Mouse (Mus musculus) liver, embryonic 11.5 days (tissue): ENCODE measurements around the gene Ints1. TPM values are rescaled to one million over a fixed set of nuclear protein-coding genes. Genes with fewer than 3 reads are reported as not detected.
A peak's percentile ranks its signal among the peaks of the same experiment; 100 is the strongest.

Experiments
- ATAC-seq: fragments of 200-750 bp; cut with Nextera tagmentation; replicated peaks from 2 replicates; pipeline ENCODE4 v1.8.0; 2017; ENCODE audit warnings: moderate number of reproducible peaks, mild to moderate bottlenecking, moderate TSS enrichment, moderate library complexity; ENCODE audit not compliant: low FRiP score
- DNase-seq: peaks from one replicate; pipeline ENCODE4 v3.0.0-alpha.2; 2017; ENCODE audit warnings: low spot score
- H3K27ac ChIP-seq: fragments of 300-500 bp; sonication (generic); 2 replicates; pipeline ENCODE4 v1.5.1; 2014; ENCODE audit warnings: mild to moderate bottlenecking, low read depth, low read length, control low read depth
- H3K27me3 ChIP-seq: fragments of 300-500 bp; sonication (generic); replicated peaks from 2 replicates; pipeline ENCODE4 v1.6.1; 2014; ENCODE audit warnings: low read length, mixed read lengths; ENCODE audit not compliant: control insufficient read depth, insufficient read depth
- H3K36me3 ChIP-seq: fragments of 300-500 bp; sonication (generic); 2 replicates; pipeline ENCODE4 v1.6.1; 2014; ENCODE audit warnings: mild to moderate bottlenecking, low read length, moderate library complexity, mixed read lengths; ENCODE audit not compliant: control insufficient read depth, insufficient read depth
- H3K4me1 ChIP-seq: fragments of 300-500 bp; sonication (generic); replicated peaks from 2 replicates; pipeline ENCODE4 v1.6.1; 2014; ENCODE audit warnings: low read length, mixed read lengths; ENCODE audit not compliant: control insufficient read depth, insufficient read depth
- H3K4me2 ChIP-seq: fragments of 300-500 bp; sonication (generic); 2 replicates; pipeline ENCODE4 v1.6.1; 2014; ENCODE audit warnings: mild to moderate bottlenecking, control low read depth, moderate library complexity
- H3K4me3 ChIP-seq: fragments of 300-500 bp; sonication (generic); 2 replicates; pipeline ENCODE4 v1.5.1; 2014; ENCODE audit warnings: low read depth, low read length, control low read depth
- H3K9ac ChIP-seq: fragments of 300-500 bp; sonication (generic); 2 replicates; pipeline ENCODE4 v1.6.1; 2014; ENCODE audit warnings: low read depth, low read length, control low read depth
- H3K9me3 ChIP-seq: fragments of 300-500 bp; sonication (generic); 2 replicates; pipeline ENCODE4 v1.6.1; 2016; ENCODE audit warnings: low read length, inconsistent platforms, mixed read lengths; ENCODE audit not compliant: control insufficient read depth
- WGBS: fragments of 180-500 bp; shearing (Covaris S2); extraction: QIAGEN DNeasy Blood & Tissue Kit; methylation state at CpG from one replicate; pipeline ENCODE4 v1.1.7; 2014; 5-methylcytosine and 5-hydroxymethylcytosine counted together
- polyA plus RNA-seq: library from polyadenylated mRNA; unstranded; fragments of >200 nt; fragmentation: Nextera tagmentation; extraction: Ambion mirVana; gene quantifications from 2 replicates; pipeline ENCODE4 v1.2.1, GENCODE M21; 2014

Ints1 gene
- polyA plus RNA-seq, 1 experiment from 2014 or later, result 34.9 TPM

GRCm38 (mm10) chr5:139736504-139736940 is 39.0 kb downstream of the Ints1 start:
- 11% methylated on average over 10 of the region's 10 CpGs for WGBS
- H3K4me1 ChIP-seq, result peaks cover 62% of the 10 kb centered on the region
- H3K4me3 ChIP-seq, result peak overlapping the region; percentile 29
- peak overlapping the region; percentile 98 for H3K4me2 ChIP-seq
- H3K9ac ChIP-seq, result peak overlapping the region; percentile 49
- no peaks in the 10 kb centered on the region for H3K36me3 ChIP-seq
- no peaks in the 10 kb centered on the region for H3K27me3 ChIP-seq
- no peak for DNase-seq
- ATAC-seq, result no peak
- peak overlapping the region; percentile 88 for H3K27ac ChIP-seq
- H3K9me3 ChIP-seq, result no peaks in the 10 kb centered on the region

- no peaks in the 10 kb centered on the region for H3K36me3 ChIP-seq
- H3K27ac ChIP-seq, result peak within 1 kb of the TSS; percentile 92
- 4% methylated on average over 48 of the region's 50 CpGs for WGBS
- peak within 1 kb of the TSS; percentile 98 for H3K4me2 ChIP-seq
- ATAC-seq (peak; percentile 84), DNase-seq (peak; percentile 97)
- peak within 1 kb of the TSS; percentile 69 for H3K4me3 ChIP-seq
- no peaks in the 10 kb centered on the region for H3K27me3 ChIP-seq
- H3K4me1 ChIP-seq, result peaks cover 68% of the 10 kb centered on the region
- peak within 1 kb of the TSS; percentile 67 for H3K9ac ChIP-seq
- H3K9me3 ChIP-seq, result no peaks in the 10 kb centered on the region
Measured at GRCm38 (mm10) chr5:139735677-139736503, 39.6 kb downstream of the Ints1 start, which contains the start of gene Micall2. Micall2 (minus strand) TSS chr5:139736336.

DNA sequence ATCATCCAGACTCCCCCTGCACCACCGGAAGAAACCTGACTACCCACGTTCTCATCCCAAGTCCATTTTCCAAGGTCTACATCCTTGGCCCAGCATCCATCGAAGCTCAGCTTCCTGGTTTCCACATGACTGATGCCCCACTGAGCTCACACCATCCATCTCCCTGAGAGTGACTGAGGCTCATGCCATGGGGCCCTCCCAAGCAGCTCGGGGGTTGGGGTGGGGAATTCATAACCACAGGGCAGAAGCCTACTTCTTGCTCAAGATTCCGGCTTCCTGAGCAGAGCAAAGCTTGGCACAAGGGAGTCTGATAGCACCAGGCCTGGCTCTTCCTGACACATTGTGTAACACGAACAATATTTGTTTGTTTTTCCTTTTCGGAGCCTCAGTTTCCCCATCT is 40.7 kb downstream of the Ints1 start:
- Histone ChIP-seq H3K9ac (peak overlapping the region; percentile 67), H3K27me3 (no peaks in the 10 kb centered on the region), H3K4me3 (peak overlapping the region; percentile 69), H3K9me3 (no peaks in the 10 kb centered on the region), H3K4me2 (peak overlapping the region; percentile 98), H3K36me3 (no peaks in the 10 kb centered on the region), H3K4me1 (peaks cover 79% of the 10 kb centered on the region), H3K27ac (peak overlapping the region; percentile 92)
- no peak for ATAC-seq
- no peak for DNase-seq
- 38% methylated on average over 7 of the region's 7 CpGs for WGBS

DNA sequence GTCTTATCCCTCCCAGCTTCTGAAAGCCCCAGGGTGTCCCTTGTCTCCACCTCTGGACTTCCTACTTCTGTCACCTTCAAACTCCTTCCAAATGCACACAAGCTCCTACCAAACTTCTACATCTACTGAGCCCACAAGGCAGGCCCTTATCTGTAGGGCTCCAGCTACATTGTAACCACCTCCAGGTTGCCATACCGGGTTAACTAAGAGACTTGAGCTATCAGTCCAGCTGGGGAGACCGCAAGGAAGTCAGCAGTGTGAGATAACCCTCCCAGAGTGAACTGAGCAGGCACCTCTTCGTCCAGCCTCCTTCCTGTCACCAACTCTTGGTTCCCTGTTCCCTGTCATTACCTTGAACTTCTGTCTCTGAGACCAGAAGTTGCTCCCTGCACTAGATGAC is 41.5 kb downstream of the Ints1 start:
- Histone ChIP-seq H3K9me3 (no peaks in the 10 kb centered on the region), H3K36me3 (no peaks in the 10 kb centered on the region), H3K9ac (peak overlapping the region; percentile 67), H3K4me2 (peak overlapping the region; percentile 98), H3K27me3 (no peaks in the 10 kb centered on the region), H3K27ac (peak overlapping the region; percentile 92), H3K4me3 (peak overlapping the region; percentile 69), H3K4me1 (peaks cover 80% of the 10 kb centered on the region)
- DNase-seq, result peak; percentile 61
- 19% methylated on average over 3 of the region's 3 CpGs for WGBS
- peak; percentile 81 for ATAC-seq

GRCm38 (mm10) chr5:139732634-139733107 is 42.8 kb downstream of the Ints1 start:
- H3K27ac ChIP-seq, result peak overlapping the region; percentile 92
- peaks cover 74% of the 10 kb centered on the region for H3K4me1 ChIP-seq
- H3K9ac ChIP-seq, result peak overlapping the region; percentile 55
- DNase-seq, result no peak
- ATAC-seq, result no peak
- no peaks in the 10 kb centered on the region for H3K27me3 ChIP-seq
- H3K9me3 ChIP-seq, result no peaks in the 10 kb centered on the region
- H3K4me2 ChIP-seq, result peak overlapping the region; percentile 98
- H3K4me3 ChIP-seq, result peak overlapping the region; percentile 69
- 53% methylated on average over 11 of the region's 11 CpGs for WGBS
- H3K36me3 ChIP-seq, result no peaks in the 10 kb centered on the region

- H3K9ac ChIP-seq, result peak overlapping the region; percentile 28; the same call in 1 of the 2 replicates
- H3K4me2 ChIP-seq, result peak overlapping the region; percentile 26
- no peaks in the 10 kb centered on the region for H3K9me3 ChIP-seq
- H3K36me3 ChIP-seq, result no peaks in the 10 kb centered on the region
- H3K27ac ChIP-seq, result peak overlapping the region; percentile 20
- ATAC-seq, result no peak
- WGBS, result 64% methylated on average over 8 of the region's 8 CpGs
- H3K4me1 ChIP-seq, result peaks cover 67% of the 10 kb centered on the region
- H3K27me3 ChIP-seq, result no peaks in the 10 kb centered on the region
- no peak for DNase-seq
- no peak overlapping the region for H3K4me3 ChIP-seq
Measured at GRCm38 (mm10) chr5:139730712-139731486, 44.6 kb downstream of the Ints1 start.

- Histone ChIP-seq H3K36me3 (no peaks in the 10 kb centered on the region), H3K9ac (no peak overlapping the region), H3K4me1 (peaks cover 45% of the 10 kb centered on the region), H3K9me3 (no peaks in the 10 kb centered on the region), H3K27me3 (no peaks in the 10 kb centered on the region), H3K4me2 (0 out of 2 replicates have a peak overlapping the region, but pooled peaks have one; percentile 16), H3K27ac (no peak overlapping the region), H3K4me3 (no peak overlapping the region)
- DNase-seq (no peak), ATAC-seq (no peak)
- 56% methylated on average over 11 of the region's 11 CpGs for WGBS
Measured at GRCm38 (mm10) chr5:139727261-139727660, 48.2 kb downstream of the Ints1 start.

- WGBS, result 75% methylated on average over 3 of the region's 3 CpGs
- Histone ChIP-seq H3K4me3 (no peak overlapping the region), H3K4me1 (peaks cover 37% of the 10 kb centered on the region), H3K4me2 (no peak overlapping the region), H3K27ac (no peak overlapping the region), H3K27me3 (no peaks in the 10 kb centered on the region), H3K36me3 (no peaks in the 10 kb centered on the region), H3K9ac (no peak overlapping the region), H3K9me3 (no peaks in the 10 kb centered on the region)
- ATAC-seq, result no peak
- DNase-seq, result no peak
Measured at GRCm38 (mm10) chr5:139726186-139726585, 49.3 kb downstream of the Ints1 start.
